Mouse (Mus musculus) megakaryocyte-erythroid progenitor cell, adult 5 weeks (primary cell): ENCODE measurements around the gene Agtpbp1. TPM values are rescaled to one million over a fixed set of nuclear protein-coding genes. Genes with fewer than 3 reads are reported as not detected.

Experiments used
- polyA plus RNA-seq: library from polyadenylated mRNA; stranded (reverse); fragments of >175 nt; gene quantifications from 2 replicates; pipeline ENCODE4 v1.2.3, GENCODE M21; 2012

Gene Agtpbp1
- polyA plus RNA-seq = 4.1 and 4.8 TPM in 2 replicates

DNA sequence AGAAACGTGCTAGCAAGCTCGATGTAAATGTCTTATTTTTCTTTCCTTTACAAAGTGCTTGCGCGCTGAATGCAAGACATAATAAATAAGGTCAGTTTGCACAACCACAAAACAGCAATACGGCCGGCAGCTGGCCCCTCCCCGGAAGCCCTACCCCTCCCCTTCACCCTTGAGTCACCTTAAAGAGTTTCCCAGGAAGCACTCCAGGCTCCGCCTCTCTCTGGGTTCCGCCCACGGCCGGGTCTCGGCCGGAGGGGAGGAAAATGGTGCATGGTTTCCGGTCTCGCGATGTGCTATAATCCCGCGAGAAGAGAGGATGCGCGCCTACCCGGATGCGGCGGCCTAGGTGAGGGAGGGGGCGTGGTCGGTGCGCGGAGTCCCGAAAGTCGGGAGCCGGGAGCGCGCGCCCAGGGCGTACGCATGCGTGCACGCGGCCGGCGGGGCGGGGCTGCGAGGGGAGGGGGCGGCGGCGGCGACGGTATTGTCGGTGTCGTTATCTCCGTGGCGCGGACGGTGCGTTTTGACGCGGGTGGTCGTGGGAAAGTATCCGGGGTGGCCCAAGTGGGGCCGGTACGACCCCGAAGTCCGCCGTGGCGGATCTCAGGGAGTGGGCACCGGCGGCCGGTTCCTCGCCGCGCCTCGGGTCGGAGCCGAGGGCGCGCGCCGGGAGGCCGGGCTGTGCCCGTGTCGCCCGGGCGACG, at the start of gene Agtpbp1, which contains the start of gene Naa35:
Agtpbp1 (minus strand) TSS at position 281 of the 701 bp plus-strand sequence.
Naa35 (plus strand) TSS at position 313 of the 701 bp plus-strand sequence.

Other genes starting within 250 kb of the Agtpbp1 start
- 4.7 and 6.1 TPM in 2 replicates for gene Naa35, start within 50 bp of the Agtpbp1 start, polyA plus RNA-seq
- gene Golm1, start 90.6 kb upstream of the Agtpbp1 start, polyA plus RNA-seq = 6.5 and 10.1 TPM in 2 replicates
- not detected in 2 replicates for gene 4921517D22Rik, start 108.9 kb upstream of the Agtpbp1 start, polyA plus RNA-seq
- gene Spata31d1a, start 125.1 kb upstream of the Agtpbp1 start, polyA plus RNA-seq = 0.03 TPM in 1 of 2 replicates, not detected in the other
- gene Spata31d1b, start 127.1 kb upstream of the Agtpbp1 start, polyA plus RNA-seq = not detected in 2 replicates
- gene Spata31d1d, start 146.5 kb upstream of the Agtpbp1 start, polyA plus RNA-seq = 0.05 and 0.09 TPM in 2 replicates
- gene 1700014D04Rik, start 161.5 kb upstream of the Agtpbp1 start, polyA plus RNA-seq = 0.05 and 0.16 TPM in 2 replicates
- gene Isca1, start 184.6 kb upstream of the Agtpbp1 start, polyA plus RNA-seq = 67.3 and 70.4 TPM in 2 replicates
- 52.3 and 96.1 TPM in 2 replicates for gene Gm49354, start 197.0 kb upstream of the Agtpbp1 start, polyA plus RNA-seq
- gene Tut7, start 237.9 kb upstream of the Agtpbp1 start, polyA plus RNA-seq = 65.8 and 88.8 TPM in 2 replicates